Mouse (Mus musculus) myocyte (in vitro differentiated cells): Measurements from ENCODE around the gene Atf2.

Experiments
- E2F4 ChIP-seq: IDR thresholded peaks from one replicate; pipeline ENCODE4 v1.6.1; 2011; ENCODE audit warnings: mild to moderate bottlenecking, control low read depth, moderate library complexity; ENCODE audit not compliant: insufficient read depth
- POLR2A ChIP-seq: IDR thresholded peaks from one replicate; pipeline ENCODE4 v1.6.1; 2011; ENCODE audit warnings: low read depth, mild to moderate bottlenecking, control low read depth, moderate library complexity; ENCODE audit not compliant: insufficient read length
- REST ChIP-seq: IDR thresholded peaks from one replicate; pipeline ENCODE4 v1.6.1; 2011; ENCODE audit warnings: mild to moderate bottlenecking, control low read depth, moderate library complexity; ENCODE audit not compliant: insufficient read depth, insufficient read length
- TCF12 ChIP-seq: IDR thresholded peaks from one replicate; pipeline ENCODE4 v1.6.1; 2011; ENCODE audit warnings: mild to moderate bottlenecking, control low read depth; ENCODE audit not compliant: poor library complexity, insufficient read depth, severe bottlenecking
- USF1 ChIP-seq: IDR thresholded peaks from one replicate; pipeline ENCODE4 v1.6.1; 2011; ENCODE audit warnings: low read depth, mild to moderate bottlenecking, control low read depth, moderate library complexity

GRCm38 (mm10) chr2:73919642-73920041 is 27.2 kb upstream of the Atf2 start:
- TF ChIP-seq REST (no peak), USF1 (no peak), E2F4 (no peak), TCF12 (no peak), POLR2A (no peak)
